Mouse (Mus musculus) forebrain, postnatal 0 days (tissue): ENCODE measurements at regions not wholly inside any gene's neighbourhood (a gene's known extent, or its start where the extent isn't known, plus 50 kb on each side); places are given as distances from the start of the nearest gene placed in this dataset.

ENCODE experiments used
- ATAC-seq: fragments of 200-750 bp; cut with Nextera tagmentation; 2 replicates; pipeline ENCODE4 v1.8.0; 2017; ENCODE audit warnings: mild to moderate bottlenecking, moderate library complexity
- DNase-seq: peaks from one replicate; pipeline ENCODE4 v3.0.0-alpha.2; 2015
- H3K27ac ChIP-seq: fragments of 300-500 bp; sonication (generic); 2 replicates; pipeline ENCODE4 v1.5.1; 2014; ENCODE audit warnings: low read depth, mild to moderate bottlenecking, antibody characterized with exemption, low read length, moderate library complexity, mixed read lengths
- H3K27me3 ChIP-seq: fragments of 300-500 bp; sonication (generic); 2 replicates; pipeline ENCODE4 v1.6.1; 2014; ENCODE audit warnings: mild to moderate bottlenecking, low read length, mixed read lengths; ENCODE audit not compliant: insufficient read depth
- H3K36me3 ChIP-seq: fragments of 300-500 bp; sonication (generic); 2 replicates; pipeline ENCODE4 v1.6.1; 2014; ENCODE audit warnings: mild to moderate bottlenecking, moderate library complexity; ENCODE audit not compliant: insufficient read depth
- H3K4me1 ChIP-seq: fragments of 300-500 bp; sonication (generic); 2 replicates; pipeline ENCODE4 v1.6.1; 2014; ENCODE audit warnings: antibody characterized with exemption; ENCODE audit not compliant: insufficient read depth
- H3K4me2 ChIP-seq: fragments of 300-500 bp; sonication (generic); 2 replicates; pipeline ENCODE4 v1.6.1; 2014; ENCODE audit warnings: low read depth, mild to moderate bottlenecking, moderate library complexity
- H3K4me3 ChIP-seq: fragments of 300-500 bp; sonication (generic); 2 replicates; pipeline ENCODE4 v1.5.1; 2014; ENCODE audit warnings: low read depth, low read length, mixed read lengths
- H3K9ac ChIP-seq: fragments of 300-500 bp; sonication (generic); 2 replicates; pipeline ENCODE4 v1.6.1; 2014; ENCODE audit warnings: mild to moderate bottlenecking
- H3K9me3 ChIP-seq: fragments of 300-500 bp; sonication (generic); 2 replicates; pipeline ENCODE4 v1.6.1; 2016; ENCODE audit warnings: low read length
- CTCF ChIP-seq: sonication (generic); IDR thresholded peaks from 2 replicates; pipeline ENCODE4 v1.5.1; 2016; ENCODE audit warnings: antibody characterized with exemption, control low read depth, low read depth
- WGBS: fragments of 180-500 bp; shearing (Covaris S2); extraction: QIAGEN DNeasy Blood & Tissue Kit; methylation state at CpG from one replicate; pipeline ENCODE4 v1.1.7; 2014; 5-methylcytosine and 5-hydroxymethylcytosine counted together

- Histone ChIP-seq H3K27ac (no peak overlapping the region), H3K27me3 (no peaks in the 10 kb centered on the region), H3K9ac (no peak overlapping the region), H3K4me2 (no peak overlapping the region), H3K36me3 (no peaks in the 10 kb centered on the region), H3K4me3 (no peak overlapping the region), H3K4me1 (no peaks in the 10 kb centered on the region), H3K9me3 (no peaks in the 10 kb centered on the region)
- no peak for DNase-seq
- TF ChIP-seq CTCF: no peak
- WGBS: 62% methylated on average over 7 of the region's 7 CpGs
- no peak for ATAC-seq
Measured at GRCm38 (mm10) chr16:65916831-65917230, 101.8 kb downstream of the Vgll3 start.

- Histone ChIP-seq H3K4me2 (no peak overlapping the region), H3K4me1 (no peaks in the 10 kb centered on the region), H3K9me3 (no peaks in the 10 kb centered on the region), H3K27ac (no peak overlapping the region), H3K27me3 (no peaks in the 10 kb centered on the region), H3K4me3 (no peak overlapping the region), H3K36me3 (no peaks in the 10 kb centered on the region), H3K9ac (no peak overlapping the region)
- no peak for DNase-seq
- 89% methylated on average over 1 of the region's 1 CpGs for WGBS
- TF ChIP-seq CTCF: no peak
- no peak for ATAC-seq
Measured at GRCm38 (mm10) chr16:65925986-65926385, 110.9 kb downstream of the Vgll3 start.

GRCm38 (mm10) chr16:65963829-65964228 is 148.8 kb downstream of the Vgll3 start:
- WGBS: 61% methylated on average over 4 of the region's 4 CpGs
- no peak overlapping the region for H3K9ac ChIP-seq
- no peak for TF ChIP-seq CTCF
- no peaks in the 10 kb centered on the region for H3K9me3 ChIP-seq
- no peak overlapping the region for H3K27ac ChIP-seq
- H3K27me3 ChIP-seq: no peaks in the 10 kb centered on the region
- no peak overlapping the region for H3K4me3 ChIP-seq
- H3K4me2 ChIP-seq: no peak overlapping the region
- H3K36me3 ChIP-seq: no peaks in the 10 kb centered on the region
- ATAC-seq (peak; percentile 55), DNase-seq (peak; percentile 32)
- H3K4me1 ChIP-seq: no peaks in the 10 kb centered on the region

- DNase-seq (peak; percentile 16), ATAC-seq (peak; percentile 73)
- 46% methylated on average over 1 of the region's 1 CpGs for WGBS
Measured at GRCm38 (mm10) chr16:65964260-65964659, 149.2 kb downstream of the Vgll3 start.

GRCm38 (mm10) chr16:65977075-65977474 is 162.0 kb downstream of the Vgll3 start:
- H3K36me3 ChIP-seq: no peaks in the 10 kb centered on the region

More at GRCm38 (mm10) chr16:65964260-65964659, 149.2 kb downstream of the Vgll3 start:
- no peaks in the 10 kb centered on the region for H3K9me3 ChIP-seq
- H3K9ac ChIP-seq: no peak overlapping the region
- no peak for TF ChIP-seq CTCF
- no peak overlapping the region for H3K27ac ChIP-seq
- no peak overlapping the region for H3K4me2 ChIP-seq
- no peaks in the 10 kb centered on the region for H3K27me3 ChIP-seq
- H3K36me3 ChIP-seq: no peaks in the 10 kb centered on the region
- no peaks in the 10 kb centered on the region for H3K4me1 ChIP-seq
- no peak overlapping the region for H3K4me3 ChIP-seq

GRCm38 (mm10) chr16:65987186-65987585 is 172.1 kb downstream of the Vgll3 start:
- no peaks in the 10 kb centered on the region for H3K36me3 ChIP-seq
- ATAC-seq (peak; percentile 66), DNase-seq (peak; percentile 7)
- no peak overlapping the region for H3K4me2 ChIP-seq
- H3K4me3 ChIP-seq: no peak overlapping the region
- H3K9me3 ChIP-seq: no peaks in the 10 kb centered on the region
- TF ChIP-seq CTCF: no peak
- no peaks in the 10 kb centered on the region for H3K27me3 ChIP-seq
- WGBS: 20% methylated on average over 2 of the region's 2 CpGs
- H3K9ac ChIP-seq: no peak overlapping the region
- no peaks in the 10 kb centered on the region for H3K4me1 ChIP-seq
- H3K27ac ChIP-seq: no peak overlapping the region

More at GRCm38 (mm10) chr16:65977075-65977474, 162.0 kb downstream of the Vgll3 start:
- Histone ChIP-seq H3K27ac (no peak overlapping the region), H3K4me3 (no peak overlapping the region), H3K27me3 (no peaks in the 10 kb centered on the region), H3K9me3 (no peaks in the 10 kb centered on the region), H3K4me1 (no peaks in the 10 kb centered on the region), H3K9ac (no peak overlapping the region), H3K4me2 (no peak overlapping the region)
- 90% methylated on average over 4 of the region's 4 CpGs for WGBS
- no peak for DNase-seq
- no peak for TF ChIP-seq CTCF
- no peak for ATAC-seq

GRCm38 (mm10) chr16:65999343-65999742 is 184.3 kb downstream of the Vgll3 start:
- no peaks in the 10 kb centered on the region for H3K9me3 ChIP-seq
- no peak overlapping the region for H3K9ac ChIP-seq
- H3K4me2 ChIP-seq: no peak overlapping the region
- no peaks in the 10 kb centered on the region for H3K4me1 ChIP-seq
- no peak overlapping the region for H3K27ac ChIP-seq
- DNase-seq (no peak), ATAC-seq (no peak)
- no peaks in the 10 kb centered on the region for H3K27me3 ChIP-seq
- no peak for TF ChIP-seq CTCF
- no peak overlapping the region for H3K4me3 ChIP-seq
- H3K36me3 ChIP-seq: no peaks in the 10 kb centered on the region
- WGBS: 60% methylated on average over 1 of the region's 1 CpGs

GRCm38 (mm10) chr16:66000728-66001273 is 185.7 kb downstream of the Vgll3 start:
- H3K27ac ChIP-seq: no peak overlapping the region
- no peaks in the 10 kb centered on the region for H3K27me3 ChIP-seq
- WGBS: 56% methylated on average over 6 of the region's 6 CpGs
- TF ChIP-seq CTCF: no peak
- DNase-seq (no peak), ATAC-seq (no peak)
- no peak overlapping the region for H3K4me3 ChIP-seq
- H3K9me3 ChIP-seq: no peaks in the 10 kb centered on the region
- no peaks in the 10 kb centered on the region for H3K4me1 ChIP-seq
- H3K36me3 ChIP-seq: no peaks in the 10 kb centered on the region
- H3K4me2 ChIP-seq: no peak overlapping the region
- no peak overlapping the region for H3K9ac ChIP-seq
